Mouse (Mus musculus) left cerebral cortex, adult 2 months (tissue): ENCODE results near the gene Rfc5. TPM values are rescaled to one million over a fixed set of nuclear protein-coding genes. Genes with fewer than 3 reads are reported as not detected.
"Not testable (repeated sequence)": the region's sequence is repeated elsewhere in the genome, so short reads cannot be mapped to it uniquely, and the experiment has no call there.

ENCODE experiments used
- DNase-seq, 2 experiments: peaks; one replicate each; pipeline ENCODE4 v3.0.0; 2021 to 2022; ENCODE audit warnings: low spot score in 2 of 2, mixed read lengths in 1 of 2; ENCODE audit errors: extremely low spot score in 1 of 2
- H3K27ac ChIP-seq: fragments of 200-600 bp; 2 replicates; pipeline ENCODE4 v1.8.1; 2022
- H3K4me3 ChIP-seq: fragments of 200-600 bp; 2 replicates; pipeline ENCODE4 v1.8.1; 2022
- CTCF ChIP-seq: fragments of 200-600 bp; IDR thresholded peaks from 2 replicates; pipeline ENCODE4 v1.8.1; 2022; ENCODE audit warnings: antibody characterized with exemption, mild to moderate bottlenecking, moderate library complexity
- intact Hi-C: fragments of 180-260 bp; cut with DNase I; formaldehyde crosslinking; loops from one replicate; pipeline ENCODE4 v1.15.1; 2025
- long read RNA-seq, 2 experiments: library from polyadenylated mRNA; stranded (forward); transcript quantifications; one replicate each; pipeline ENCODE4 v2.0.0; 2021; ENCODE audit warnings: borderline mapping rate in 2 of 2
- total RNA-seq, 2 experiments: library from RNA; stranded (reverse); gene quantifications; 2 replicates each; pipeline ENCODE4 v1.2.3; 2021

The Rfc5 gene
- 10 to 100 TPM; 16.1 to 16.7 TPM for total RNA-seq
- long read RNA-seq, experiment 1, transcript Rfc5-201 (11 exons, 2,796 nt), result major isoform, 13 of 14 reads
- long read RNA-seq, experiment 1, partial matches to known transcripts, result 0 of 14 reads
- long read RNA-seq, experiment 1, other reads (novel, unspliced or antisense), result 1 of 14 reads
- long read RNA-seq, experiment 2, transcript Rfc5-201 (11 exons, 2,796 nt), result major isoform, 11 of 18 reads
- long read RNA-seq, experiment 2, partial matches to known transcripts, result 3 of 18 reads
- long read RNA-seq, experiment 2, other reads (novel, unspliced or antisense), result 3 of 18 reads

DNA sequence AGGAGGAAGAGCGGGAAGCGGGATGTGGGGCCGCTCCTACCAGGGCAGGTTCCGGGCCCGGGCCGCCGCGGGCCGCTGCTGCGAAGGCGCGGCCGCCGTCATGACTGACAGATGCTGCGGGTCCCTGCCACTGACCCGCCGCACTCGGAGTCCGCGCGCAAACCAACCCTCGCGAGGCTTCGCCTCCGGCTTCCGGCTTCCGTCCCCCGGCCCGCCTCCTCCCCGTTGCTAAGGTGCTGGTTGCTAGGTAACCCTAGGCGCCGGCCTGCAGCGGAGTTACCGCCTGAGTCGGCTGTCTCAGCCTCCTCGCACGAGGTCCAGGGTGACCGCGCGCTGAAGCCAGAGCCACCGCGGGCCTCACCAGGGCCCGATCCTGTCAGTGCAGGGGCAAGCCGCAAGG is at the start of gene Rfc5:
Rfc5 (minus strand) TSS at position 171 of the 400 bp plus-strand sequence.
- no peak; the same call in 1 of the 2 replicates for TF ChIP-seq CTCF
- Histone ChIP-seq H3K4me3 (peak within 1 kb of the TSS; percentile 93), H3K27ac (peak within 1 kb of the TSS; percentile 80)
- intact Hi-C loops, result loop anchor here (10.0 kb wide), 1 partner anchor 106 kb away; no protein-coding TSS in a partner anchor
- peak; percentile 95 for DNase-seq

DNA sequence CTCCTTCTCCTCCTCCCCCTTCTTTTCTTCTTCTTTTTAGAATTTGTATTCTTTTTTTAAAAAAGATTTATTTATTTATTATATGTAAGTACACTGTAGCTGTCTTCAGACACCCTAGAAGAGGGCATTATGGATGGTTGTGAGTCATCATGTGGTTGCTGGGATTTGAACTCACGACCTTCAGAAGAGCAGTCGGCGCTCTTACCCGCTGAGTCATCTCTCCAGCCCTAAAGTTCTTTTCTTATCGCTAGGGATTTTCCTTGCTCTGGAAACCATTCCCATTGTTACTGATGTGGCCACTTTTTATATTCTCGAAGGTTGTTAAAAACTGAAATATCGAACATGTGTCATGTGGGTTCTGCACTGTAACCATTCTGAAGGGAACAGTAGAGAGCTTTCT is 44.7 kb upstream of the Rfc5 start:
- H3K27ac ChIP-seq, DNase-seq, intact Hi-C loops, H3K4me3 ChIP-seq: not testable (repeated sequence)

GRCm38 (mm10) chr5:117417442-117417841 is 28.6 kb upstream of the Rfc5 start:
- no peak for TF ChIP-seq CTCF
- intact Hi-C loops, result no loop called here
- no peak overlapping the region for H3K27ac ChIP-seq

DNA sequence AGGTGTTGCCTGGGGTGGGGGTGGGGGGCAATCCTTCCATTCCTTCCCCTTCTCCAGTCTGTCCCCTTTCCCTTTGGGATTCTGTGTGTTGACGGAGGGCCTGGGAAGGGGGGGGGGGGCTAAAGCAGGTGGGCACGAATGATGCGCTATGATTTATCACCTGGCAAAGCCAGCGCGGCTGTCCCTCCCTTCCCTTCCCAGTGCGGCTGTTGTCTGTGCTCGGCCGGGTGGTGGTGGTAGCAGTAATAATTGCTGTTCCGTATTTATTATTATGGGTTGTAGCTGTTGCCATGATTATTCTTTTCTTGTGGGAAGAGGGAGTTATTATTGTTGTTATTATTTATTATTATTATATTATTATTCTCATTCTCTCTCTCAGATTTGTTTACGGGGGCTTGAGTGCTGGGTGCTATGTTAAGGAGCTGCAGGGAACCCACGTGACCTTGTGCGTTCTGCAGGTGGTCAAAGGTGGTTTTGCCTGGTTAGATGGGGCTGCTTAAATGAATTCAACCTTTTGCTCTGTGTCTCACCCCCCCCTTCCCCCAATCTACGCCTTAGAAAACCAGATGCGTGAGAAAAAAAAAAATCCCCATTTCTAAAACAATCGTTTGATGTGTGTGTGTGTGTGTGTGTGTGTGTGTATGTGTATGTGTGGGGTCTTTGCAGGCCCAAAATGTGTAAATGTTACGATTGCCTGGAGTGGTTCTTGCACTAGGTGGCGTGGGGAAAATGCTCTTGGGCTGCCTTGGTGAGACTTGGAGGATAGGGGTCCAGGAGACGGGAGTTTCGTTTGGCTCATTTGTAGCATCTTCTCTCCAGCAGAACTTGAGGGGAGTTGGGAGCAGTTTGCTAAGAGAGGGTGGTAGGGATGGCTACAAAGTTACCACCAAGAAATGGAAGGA is 26.4 kb upstream of the Rfc5 start:
- H3K4me3 ChIP-seq, result peak overlapping the region; percentile 63
- H3K27ac ChIP-seq, result peak overlapping the region; percentile 95
- peak; percentile 18 for TF ChIP-seq CTCF
- peak; percentile 16 to 17 for DNase-seq
- intact Hi-C loops, result no loop called here

More at GRCm38 (mm10) chr5:117417442-117417841, 28.6 kb upstream of the Rfc5 start:
- H3K4me3 ChIP-seq, result no peak overlapping the region
- no peak for DNase-seq

- no peak for TF ChIP-seq CTCF
- intact Hi-C loops, result loop anchor here (1.0 kb wide), 2 partner anchors 57 to 79 kb away; partner anchors contain the start of gene Wsb2
- peak overlapping the region; percentile 95 for H3K27ac ChIP-seq
Measured at GRCm38 (mm10) chr5:117414611-117415010, 25.8 kb upstream of the Rfc5 start.

DNA sequence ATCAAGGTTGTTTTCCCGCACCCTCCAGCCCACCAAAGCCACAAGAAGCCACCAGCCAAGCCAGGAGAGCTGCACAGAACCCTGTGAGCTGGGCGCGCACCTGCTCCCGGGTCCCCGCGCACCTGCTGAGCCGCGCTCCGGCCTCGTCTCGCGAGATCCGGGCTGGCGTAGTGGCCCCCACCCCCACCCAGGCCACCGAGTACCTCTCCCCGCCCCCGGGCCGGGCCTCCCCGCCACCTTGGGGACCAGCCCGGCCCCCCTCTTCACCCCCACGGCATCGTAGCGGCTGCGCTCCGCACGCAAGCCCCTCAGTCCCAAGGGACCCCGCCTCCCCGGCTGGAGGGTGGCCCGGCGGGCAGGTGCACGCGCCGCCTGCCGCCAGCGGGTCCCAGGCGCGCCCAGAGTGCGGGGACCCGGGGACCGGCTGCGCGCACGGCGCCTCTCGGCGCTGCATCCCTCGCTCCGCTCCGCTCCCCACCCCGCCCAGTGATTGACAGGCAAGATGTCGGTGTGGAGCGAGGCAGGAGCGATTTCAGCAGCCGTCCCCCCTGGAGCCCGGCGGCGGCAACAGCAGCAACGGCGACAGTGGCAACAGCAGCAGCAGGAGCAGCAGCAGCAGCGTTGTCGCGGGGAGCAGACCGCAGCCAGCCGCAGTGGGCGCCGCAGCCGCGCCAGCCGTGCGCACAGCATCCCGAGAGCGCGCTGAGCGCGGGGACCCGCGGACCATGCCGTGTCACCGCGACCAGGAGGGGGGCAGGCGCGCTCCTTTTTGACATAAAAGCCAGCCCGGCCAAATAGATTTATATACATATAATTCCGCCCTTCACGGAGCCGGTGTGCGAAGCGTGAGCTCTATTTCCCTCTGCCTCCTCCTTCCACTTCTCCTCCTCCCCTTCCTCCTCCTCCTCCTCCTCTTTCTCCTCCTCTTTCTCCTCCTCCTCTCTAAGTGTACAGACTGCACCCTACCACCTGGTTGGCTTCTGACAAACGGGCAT is 25.0 kb upstream of the Rfc5 start, which contains the start of gene Ksr2:
Ksr2 (plus strand) TSS at position 494 of the 995 bp plus-strand sequence.
- Histone ChIP-seq H3K4me3 (peak within 1 kb of the TSS; percentile 63), H3K27ac (peak within 1 kb of the TSS; percentile 95)
- TF ChIP-seq CTCF, result no peak; the same call in 1 of the 2 replicates
- peak; percentile 72 to 83 for DNase-seq
- intact Hi-C loops, result loop anchor here (1.0 kb wide), 2 partner anchors 57 to 79 kb away; partner anchors contain the start of gene Wsb2

More at GRCm38 (mm10) chr5:117414611-117415010, 25.8 kb upstream of the Rfc5 start:
- H3K4me3 ChIP-seq, result peak overlapping the region; percentile 63
- peak; percentile 16 to 17 for DNase-seq

GRCm38 (mm10) chr5:117409369-117409768 is 20.5 kb upstream of the Rfc5 start:
- Histone ChIP-seq H3K27ac (no peak overlapping the region), H3K4me3 (no peak overlapping the region)
- no peak for TF ChIP-seq CTCF
- no peak for DNase-seq
- intact Hi-C loops, result loop anchor here (5.0 kb wide), 1 partner anchor 102 kb away; no protein-coding TSS in a partner anchor

DNA sequence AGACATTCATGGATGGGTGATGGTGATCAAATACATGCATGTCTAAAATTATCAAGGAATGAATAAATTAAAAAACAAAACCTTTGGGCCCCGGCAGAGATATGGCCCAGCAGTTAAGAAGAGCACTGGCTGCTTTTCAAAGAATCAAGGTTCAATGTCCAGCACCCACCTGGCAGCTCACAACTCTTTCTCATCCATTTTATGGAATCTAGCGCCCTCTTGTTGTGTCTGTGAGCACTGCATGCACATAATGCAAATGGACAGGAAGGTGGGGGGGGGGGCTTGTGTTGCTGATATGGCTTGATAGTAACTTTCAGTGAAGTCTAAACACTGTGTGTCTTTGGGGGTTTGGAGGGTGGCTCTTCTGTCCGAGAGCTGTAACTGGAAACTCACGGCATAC is 19.4 kb upstream of the Rfc5 start:
- DNase-seq, result no peak
- TF ChIP-seq CTCF, result peak; percentile 49
- no peak overlapping the region for H3K27ac ChIP-seq
- no peak overlapping the region for H3K4me3 ChIP-seq
- intact Hi-C loops, result loop anchor here (5.0 kb wide), 1 partner anchor 101 kb away; no protein-coding TSS in a partner anchor

GRCm38 (mm10) chr5:117404671-117405070 is 15.8 kb upstream of the Rfc5 start:
- not testable (repeated sequence) for H3K4me3 ChIP-seq, DNase-seq, H3K27ac ChIP-seq
- intact Hi-C loops, result loop anchor here (5.0 kb wide), 1 partner anchor 97 kb away; no protein-coding TSS in a partner anchor

DNA sequence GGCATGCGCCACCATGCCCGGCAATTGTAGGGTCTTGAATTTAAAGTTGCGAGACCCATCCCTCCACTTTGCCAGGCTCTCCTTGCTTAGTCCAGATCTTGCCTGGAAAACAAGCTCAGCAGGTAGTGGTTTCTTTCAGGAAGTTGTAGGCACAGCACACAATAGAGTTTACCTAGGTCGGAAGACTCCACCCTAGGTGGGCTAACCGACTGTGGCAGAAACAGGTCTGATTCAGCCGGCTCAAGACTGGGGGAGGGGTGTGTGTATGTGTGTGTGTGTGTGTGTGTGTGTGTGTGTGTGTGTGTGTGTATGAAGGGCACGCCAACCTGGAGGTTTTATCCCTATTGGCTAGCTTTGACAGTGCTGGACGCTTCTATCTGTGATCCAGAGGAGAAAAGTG is 14.8 kb upstream of the Rfc5 start:
- no peak overlapping the region for H3K4me3 ChIP-seq
- H3K27ac ChIP-seq, result no peak overlapping the region
- intact Hi-C loops, result no loop called here
- no peak for DNase-seq
- no peak for TF ChIP-seq CTCF

DNA sequence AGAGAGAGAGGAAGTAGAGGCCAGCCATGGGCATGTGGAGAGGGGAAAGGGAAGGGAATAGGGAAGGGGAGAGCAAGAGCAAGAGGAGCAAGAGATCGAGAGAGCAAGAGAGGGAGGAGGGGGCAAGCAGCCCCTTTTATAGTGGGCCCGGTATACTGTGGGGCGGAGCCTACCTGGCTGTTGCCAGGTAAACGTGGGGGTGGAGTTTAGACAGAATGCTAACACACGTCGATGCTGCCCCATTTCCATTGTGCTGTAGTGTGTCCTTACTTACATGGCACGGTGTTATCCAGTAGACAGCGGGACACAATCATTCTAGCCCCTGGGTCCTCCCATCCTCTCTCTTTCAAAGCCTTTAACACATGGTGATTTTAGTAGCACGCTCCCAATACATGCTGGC is 10.4 kb upstream of the Rfc5 start:
- no peak overlapping the region for H3K27ac ChIP-seq
- H3K4me3 ChIP-seq, result no peak overlapping the region
- intact Hi-C loops, result no loop called here
- no peak for DNase-seq
- TF ChIP-seq CTCF, result no peak
